Mouse (Mus musculus): ENCODE results near the gene H60b. TPM values are rescaled to one million over a fixed set of nuclear protein-coding genes. Genes with fewer than 3 reads are reported as not detected.
"Not testable (repeated sequence)": the region's sequence is repeated elsewhere in the genome, so short reads cannot be mapped to it uniquely, and the experiment has no call there.

Gene H60b
- polyA plus RNA-seq, 1 experiment from 2014 or later = 0.67 TPM

DNA sequence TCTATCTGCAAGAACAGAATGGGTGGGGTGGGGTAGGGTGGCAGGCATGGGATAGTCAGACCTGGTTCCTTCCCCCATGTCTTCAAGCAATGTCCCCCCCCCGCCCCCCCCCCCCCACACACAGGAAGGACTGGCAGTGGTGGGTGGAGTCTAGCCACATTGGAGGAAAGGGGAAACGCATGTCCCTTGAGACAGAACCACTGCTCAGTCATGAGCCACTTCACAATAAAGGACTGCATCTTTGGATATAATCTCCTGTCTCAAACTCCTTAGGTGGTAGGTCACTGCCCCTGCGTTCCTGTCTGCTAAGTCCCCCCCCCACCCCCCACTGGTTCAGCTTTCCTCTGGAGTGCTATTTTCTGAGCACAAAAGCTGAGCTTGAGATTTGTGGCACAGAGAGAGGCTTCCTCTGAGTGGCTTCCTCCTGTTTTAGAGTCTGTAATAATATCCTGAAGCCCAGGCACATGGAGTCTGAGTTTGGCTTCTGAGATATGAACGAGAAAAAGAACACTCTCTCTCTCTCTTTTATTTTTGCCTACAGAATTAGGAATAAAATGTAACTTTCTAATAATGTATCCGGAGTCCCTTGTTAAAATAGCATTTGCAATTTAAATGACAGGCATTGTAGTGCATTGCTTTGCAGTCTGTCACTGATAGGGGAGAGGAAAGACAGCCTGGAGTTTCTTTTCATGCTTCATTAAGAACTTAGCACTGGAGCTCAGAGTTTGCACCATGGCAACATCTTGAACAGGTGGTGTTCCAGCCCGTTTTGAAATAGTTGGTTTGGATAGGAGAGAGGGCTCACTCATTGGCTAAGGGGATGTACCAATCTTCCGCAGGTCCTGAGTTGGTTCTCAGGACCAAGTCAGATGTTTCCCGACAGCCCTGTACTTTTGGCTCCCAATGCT, 112.7 kb downstream of the H60b start:
- H3K9ac ChIP-seq; H3K4me3 ChIP-seq; H3K9me3 ChIP-seq; H3K27ac ChIP-seq; ATAC-seq (ENCODE audit: insufficient number of reproducible peaks, low FRiP score, low TSS enrichment, low read depth); H3K4me2 ChIP-seq; H3K36me3 ChIP-seq: not testable (repeated sequence)
- WGBS = 47% methylated on average over 7 of the region's 8 CpGs
- H3K27me3 ChIP-seq = peaks cover 16% of the 10 kb centered on the region
- H3K4me1 ChIP-seq = peaks cover 13% of the 10 kb centered on the region

DNA sequence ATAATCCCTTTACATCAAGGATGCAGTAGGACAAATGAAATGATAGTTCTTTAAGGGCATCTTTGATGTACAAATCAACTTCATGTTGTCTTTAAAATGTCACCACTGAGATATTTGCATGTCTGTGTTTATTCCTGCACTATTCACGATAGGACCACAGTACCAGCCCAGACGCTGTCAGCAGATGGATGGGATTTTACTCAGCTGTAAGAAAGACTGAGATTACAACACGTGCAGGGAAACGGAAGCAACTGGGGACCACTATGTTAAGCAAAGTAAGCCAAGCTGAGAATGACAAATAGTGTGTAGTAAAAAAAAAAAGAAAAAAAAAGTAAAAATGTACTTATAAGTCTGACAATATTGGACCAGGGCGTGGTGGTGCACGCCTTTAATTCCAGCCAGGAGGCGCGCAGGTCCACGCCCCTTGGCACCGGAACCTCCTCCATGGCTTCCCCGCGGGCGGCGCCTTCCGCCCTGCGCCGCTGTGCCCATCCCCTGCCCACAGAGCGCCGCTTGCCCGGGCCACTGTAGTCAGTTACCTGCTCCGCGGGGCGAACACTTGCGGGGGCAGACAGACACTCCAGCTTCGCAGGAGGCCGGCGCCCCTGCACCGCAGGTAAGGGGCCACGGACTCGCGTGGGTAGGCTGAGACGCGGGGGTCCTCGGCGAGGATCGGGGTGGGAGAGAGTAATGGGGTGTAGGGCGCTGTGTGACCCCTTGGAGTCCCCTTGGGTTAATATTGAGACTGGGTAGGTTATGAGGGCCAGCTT, 114.7 kb downstream of the H60b start:
- H3K27ac ChIP-seq; H3K9me3 ChIP-seq; H3K36me3 ChIP-seq; ATAC-seq (ENCODE audit: insufficient number of reproducible peaks, low FRiP score, low TSS enrichment, low read depth); H3K9ac ChIP-seq: not testable (repeated sequence)
- peaks cover 13% of the 10 kb centered on the region for H3K4me1 ChIP-seq
- 3% methylated on average over 37 of the region's 37 CpGs for WGBS
- H3K4me2 ChIP-seq = peak overlapping the region; percentile 91
- H3K27me3 ChIP-seq = peaks cover 16% of the 10 kb centered on the region
- H3K4me3 ChIP-seq = peak overlapping the region; percentile 48

DNA sequence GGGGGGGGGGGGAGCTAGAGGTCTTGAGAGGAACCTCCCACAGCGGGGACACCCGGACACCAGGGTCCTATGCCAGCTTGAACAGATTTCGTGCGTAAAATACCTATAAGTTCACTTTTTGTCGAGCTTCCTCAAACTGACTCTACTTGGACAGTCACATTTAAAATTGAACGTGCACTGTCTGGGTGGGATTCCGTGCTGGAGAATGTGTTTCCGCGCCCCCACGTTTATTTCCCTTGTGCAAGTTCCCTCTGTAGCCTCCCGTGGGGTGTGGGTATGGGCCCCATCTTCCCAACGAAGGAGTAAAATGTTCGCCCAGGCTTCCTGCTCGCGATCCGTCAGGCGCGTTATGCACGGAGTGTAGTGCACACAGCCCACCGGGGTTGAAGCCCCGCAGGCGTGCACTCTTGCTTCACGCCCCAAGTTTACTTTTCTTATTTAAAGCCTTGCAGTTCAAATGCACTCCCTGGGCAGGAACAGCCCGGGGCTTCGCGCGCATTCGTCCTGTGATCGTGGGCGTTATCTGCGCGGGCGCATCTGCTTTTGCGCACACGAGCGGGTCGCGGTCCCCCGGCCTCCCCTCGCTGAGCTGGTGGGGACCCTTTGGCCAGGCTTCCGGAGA, 115.4 kb downstream of the H60b start:
- Histone ChIP-seq H3K9ac (0 out of 2 replicates have a peak overlapping the region, but pooled peaks have one; percentile 7), H3K36me3 (no peaks in the 10 kb centered on the region), H3K4me2 (peak overlapping the region; percentile 91), H3K9me3 (no peaks in the 10 kb centered on the region), H3K27ac (no peak overlapping the region), H3K4me3 (peak overlapping the region; percentile 48), H3K4me1 (peaks cover 13% of the 10 kb centered on the region), H3K27me3 (peaks cover 16% of the 10 kb centered on the region)
- no peak for ATAC-seq (ENCODE audit: insufficient number of reproducible peaks, low FRiP score, low TSS enrichment, low read depth)
- under 1% methylated on average over 41 of the region's 41 CpGs for WGBS

- Histone ChIP-seq H3K4me2 (peak overlapping the region; percentile 91), H3K4me1 (peaks cover 13% of the 10 kb centered on the region), H3K36me3 (no peaks in the 10 kb centered on the region), H3K9me3 (no peaks in the 10 kb centered on the region), H3K27me3 (peaks cover 16% of the 10 kb centered on the region), H3K9ac (no peak overlapping the region), H3K27ac (no peak overlapping the region), H3K4me3 (peak overlapping the region; percentile 48)
- ATAC-seq (ENCODE audit: insufficient number of reproducible peaks, low FRiP score, low TSS enrichment, low read depth) = no peak
- WGBS = 9% methylated on average over 19 of the region's 19 CpGs
Observed at GRCm38 (mm10) chr10:22274445-22275057, 116.2 kb downstream of the H60b start.

GRCm38 (mm10) chr10:22278468-22278867, 120.1 kb downstream of the H60b start:
- H3K4me1 ChIP-seq; H3K4me3 ChIP-seq; H3K4me2 ChIP-seq; H3K9me3 ChIP-seq; H3K27ac ChIP-seq; ATAC-seq (ENCODE audit: insufficient number of reproducible peaks, low FRiP score, low TSS enrichment, low read depth); H3K9ac ChIP-seq; H3K36me3 ChIP-seq: not testable (repeated sequence)
- H3K27me3 ChIP-seq = peaks cover 12% of the 10 kb centered on the region
- 89% methylated on average over 2 of the region's 2 CpGs for WGBS

DNA sequence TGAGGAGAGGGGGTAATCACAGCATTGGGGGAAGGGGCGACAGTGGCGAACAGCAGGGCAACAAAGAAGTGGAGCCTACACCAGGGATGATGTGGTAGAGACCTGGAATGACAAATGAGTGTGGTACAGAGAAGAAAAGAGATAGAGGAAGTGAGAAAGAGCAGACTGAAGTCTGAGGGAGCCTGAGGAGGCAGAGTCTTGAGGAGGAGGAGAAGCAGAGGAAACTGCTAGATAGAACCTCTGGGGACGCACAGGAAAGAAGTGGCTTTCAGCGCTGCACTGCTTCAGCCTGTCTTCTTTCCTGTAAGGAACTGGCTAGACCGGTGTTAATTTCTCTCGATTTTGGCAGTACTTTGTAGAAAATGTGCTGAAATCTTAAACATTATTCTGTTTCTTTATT, 124.4 kb downstream of the H60b start:
- WGBS = 36% methylated on average over 6 of the region's 6 CpGs
- Histone ChIP-seq H3K4me2 (no peak overlapping the region), H3K9me3 (no peaks in the 10 kb centered on the region), H3K9ac (no peak overlapping the region), H3K36me3 (no peaks in the 10 kb centered on the region), H3K27ac (no peak overlapping the region), H3K4me3 (no peak overlapping the region), H3K4me1 (no peaks in the 10 kb centered on the region), H3K27me3 (no peaks in the 10 kb centered on the region)
- no peak for ATAC-seq (ENCODE audit: insufficient number of reproducible peaks, low FRiP score, low TSS enrichment, low read depth)

- H3K4me2 ChIP-seq = no peak overlapping the region
- no peak for ATAC-seq (ENCODE audit: insufficient number of reproducible peaks, low FRiP score, low TSS enrichment, low read depth)
- no peak overlapping the region for H3K9ac ChIP-seq
- 31% methylated on average over 1 of the region's 1 CpGs for whole genome bisulfite sequencing
- no peak overlapping the region for H3K27ac ChIP-seq
- no peaks in the 10 kb centered on the region; the same call in 1 of the 2 replicates for H3K4me1 ChIP-seq
- no peak overlapping the region for H3K4me3 ChIP-seq
- H3K27me3 ChIP-seq = no peaks in the 10 kb centered on the region
- H3K36me3 ChIP-seq = no peaks in the 10 kb centered on the region
- H3K9me3 ChIP-seq = no peaks in the 10 kb centered on the region
Observed at GRCm38 (mm10) chr10:22295676-22296075, 137.3 kb downstream of the H60b start.

GRCm38 (mm10) chr10:22297033-22297762, 138.8 kb downstream of the H60b start:
- H3K36me3 ChIP-seq = no peaks in the 10 kb centered on the region
- no peaks in the 10 kb centered on the region; the same call in 1 of the 2 replicates for H3K4me1 ChIP-seq
- no peak overlapping the region for H3K4me2 ChIP-seq
- ATAC-seq (ENCODE audit: insufficient number of reproducible peaks, low FRiP score, low TSS enrichment, low read depth) = no peak
- no peak overlapping the region for H3K9ac ChIP-seq
- no peaks in the 10 kb centered on the region for H3K27me3 ChIP-seq
- 77% methylated on average over 5 of the region's 5 CpGs for WGBS
- H3K27ac ChIP-seq = no peak overlapping the region
- H3K4me3 ChIP-seq = no peak overlapping the region
- no peaks in the 10 kb centered on the region for H3K9me3 ChIP-seq

DNA sequence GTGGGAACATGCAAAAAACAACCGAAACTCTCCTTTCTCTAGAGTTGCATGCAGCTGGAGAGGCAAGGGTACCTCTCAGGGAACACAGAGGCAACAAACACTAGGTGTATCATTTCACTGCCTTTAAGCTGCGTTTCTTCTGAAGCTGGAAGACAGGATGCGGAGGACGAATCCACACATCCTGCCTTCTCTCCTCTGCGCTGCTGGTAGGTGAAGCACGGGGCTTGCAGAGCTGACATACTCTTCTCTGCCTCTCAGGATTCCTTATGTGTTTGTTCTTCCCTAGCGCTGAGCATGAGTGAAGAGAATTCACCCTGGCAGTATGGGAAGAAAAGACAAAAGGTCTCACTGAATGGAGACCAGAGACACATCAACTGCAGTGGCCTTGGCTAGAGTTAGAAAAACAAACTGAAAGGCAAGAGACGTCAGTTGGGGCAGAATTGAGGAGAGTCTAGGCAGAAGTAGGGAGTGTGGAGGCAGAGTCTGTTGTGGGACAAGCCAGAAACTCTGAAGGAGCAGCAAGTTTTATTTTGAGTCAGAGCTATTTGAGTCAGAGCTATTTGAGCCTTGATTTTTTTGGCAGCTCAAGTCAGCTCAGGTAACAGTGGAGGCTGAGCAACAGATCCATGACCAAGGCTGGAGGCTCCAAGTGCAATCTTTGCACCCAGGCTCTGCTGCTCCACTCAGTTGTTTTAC, 139.5 kb downstream of the H60b start:
- no peak overlapping the region for H3K9ac ChIP-seq
- 66% methylated on average over 8 of the region's 8 CpGs for WGBS
- H3K4me1 ChIP-seq = no peaks in the 10 kb centered on the region; the same call in 1 of the 2 replicates
- H3K27ac ChIP-seq = no peak overlapping the region
- H3K4me2 ChIP-seq = no peak overlapping the region
- no peak for ATAC-seq (ENCODE audit: insufficient number of reproducible peaks, low FRiP score, low TSS enrichment, low read depth)
- H3K9me3 ChIP-seq = no peaks in the 10 kb centered on the region
- no peaks in the 10 kb centered on the region for H3K27me3 ChIP-seq
- H3K36me3 ChIP-seq = no peaks in the 10 kb centered on the region
- H3K4me3 ChIP-seq = no peak overlapping the region

DNA sequence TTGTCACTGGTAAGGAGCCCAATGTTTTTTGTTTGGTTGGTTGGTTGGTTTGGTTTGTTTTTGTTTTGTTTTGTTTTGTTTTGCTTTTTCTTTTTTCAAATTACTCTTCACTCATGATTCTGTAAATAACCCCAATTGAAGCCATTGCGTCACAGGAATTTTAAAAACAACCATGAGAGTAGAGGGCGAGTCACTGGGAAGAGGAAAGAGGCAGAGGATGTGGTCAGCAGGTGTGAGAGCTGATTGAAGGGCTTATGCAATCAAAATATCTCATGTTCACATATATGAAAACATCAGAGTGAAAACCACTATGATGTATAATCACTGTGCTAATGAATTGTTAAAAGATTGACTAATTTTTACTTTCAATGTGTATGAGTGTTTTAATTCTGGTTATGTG, 140.9 kb downstream of the H60b start:
- Histone ChIP-seq H3K27me3 (no peaks in the 10 kb centered on the region), H3K9ac (no peak overlapping the region), H3K4me2 (no peak overlapping the region), H3K4me3 (no peak overlapping the region), H3K9me3 (no peaks in the 10 kb centered on the region), H3K27ac (no peak overlapping the region), H3K36me3 (no peaks in the 10 kb centered on the region), H3K4me1 (no peaks in the 10 kb centered on the region; the same call in 1 of the 2 replicates)
- 67% methylated on average over 2 of the region's 2 CpGs for whole genome bisulfite sequencing
- ATAC-seq (ENCODE audit: insufficient number of reproducible peaks, low FRiP score, low TSS enrichment, low read depth) = no peak
